Mouse (Mus musculus): ENCODE measurements around the gene Stab1. TPM values are rescaled to one million over a fixed set of nuclear protein-coding genes. Genes with fewer than 3 reads are reported as not detected.

The Stab1 gene
- polyA plus RNA-seq, 1 experiment from 2014 or later = 13.5 TPM

- H3K36me3 ChIP-seq (ENCODE audit: control insufficient read depth, insufficient read depth, low read length) = no peaks in the 10 kb centered on the region
- WGBS = 68% methylated on average over 8 of the region's 8 CpGs
- H3K27ac ChIP-seq (ENCODE audit: low read depth, low read length) = no peak overlapping the region
- no peak overlapping the region for H3K4me3 ChIP-seq (ENCODE audit: low read length)
- no peak overlapping the region for H3K9ac ChIP-seq (ENCODE audit: low read depth, low read length)
- H3K4me1 ChIP-seq (ENCODE audit: control insufficient read depth, insufficient read depth, low read depth, low read length) = peaks cover 5% of the 10 kb centered on the region
- H3K4me2 ChIP-seq (ENCODE audit: low read length) = no peak overlapping the region
- no peaks in the 10 kb centered on the region for H3K27me3 ChIP-seq (replicated peaks; ENCODE audit: control insufficient read depth, insufficient read depth, low read length)
- ATAC-seq = no peak
- no peaks in the 10 kb centered on the region for H3K9me3 ChIP-seq (ENCODE audit: control insufficient read depth, low read length)
These were observed 4.4 kb downstream of the Stab1 start for GRCm38 (mm10) chr14:31164067-31164466.

- H3K9ac ChIP-seq (ENCODE audit: low read depth, low read length) = no peak overlapping the region
- no peaks in the 10 kb centered on the region for H3K27me3 ChIP-seq (replicated peaks; ENCODE audit: control insufficient read depth, insufficient read depth, low read length)
- no peaks in the 10 kb centered on the region for H3K36me3 ChIP-seq (ENCODE audit: control insufficient read depth, insufficient read depth, low read length)
- no peak for ATAC-seq
- WGBS = 59% methylated on average over 10 of the region's 10 CpGs
- H3K4me1 ChIP-seq (ENCODE audit: control insufficient read depth, insufficient read depth, low read depth, low read length) = peaks cover 4% of the 10 kb centered on the region
- no peaks in the 10 kb centered on the region for H3K9me3 ChIP-seq (ENCODE audit: control insufficient read depth, low read length)
- H3K4me2 ChIP-seq (ENCODE audit: low read length) = no peak overlapping the region
- H3K4me3 ChIP-seq (ENCODE audit: low read length) = no peak overlapping the region
- no peak overlapping the region for H3K27ac ChIP-seq (ENCODE audit: low read depth, low read length)
These were observed 6.8 kb downstream of the Stab1 start for GRCm38 (mm10) chr14:31161638-31162037.

DNA sequence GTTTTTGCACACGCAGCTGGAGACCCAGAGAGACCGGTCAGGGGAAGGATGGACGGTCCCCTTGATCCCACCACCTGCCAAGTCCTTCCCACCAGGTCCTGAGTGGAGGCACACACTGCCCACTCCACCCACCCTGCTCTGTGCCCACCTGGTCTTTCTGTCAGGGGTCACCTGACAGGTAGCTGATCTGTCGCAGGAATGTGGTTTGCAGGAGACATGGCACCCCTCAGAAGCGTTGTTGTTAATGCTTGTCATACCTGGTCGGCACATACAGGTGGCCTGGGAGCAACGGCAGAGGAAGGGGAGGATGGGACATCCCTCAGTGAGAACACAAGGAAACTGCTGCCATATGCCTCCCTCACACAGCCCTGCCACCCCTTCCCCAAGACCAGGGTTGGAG, 7.2 kb downstream of the Stab1 start:
- Histone ChIP-seq H3K4me3 (ENCODE audit: low read length) (no peak overlapping the region), H3K27me3 (replicated peaks; ENCODE audit: control insufficient read depth, insufficient read depth, low read length) (no peaks in the 10 kb centered on the region), H3K9ac (ENCODE audit: low read depth, low read length) (no peak overlapping the region), H3K36me3 (ENCODE audit: control insufficient read depth, insufficient read depth, low read length) (no peaks in the 10 kb centered on the region), H3K4me2 (ENCODE audit: low read length) (no peak overlapping the region), H3K4me1 (ENCODE audit: control insufficient read depth, insufficient read depth, low read depth, low read length) (no peaks in the 10 kb centered on the region), H3K9me3 (ENCODE audit: control insufficient read depth, low read length) (no peaks in the 10 kb centered on the region), H3K27ac (ENCODE audit: low read depth, low read length) (no peak overlapping the region)
- ATAC-seq = no peak
- 88% methylated on average over 7 of the region's 7 CpGs for WGBS

DNA sequence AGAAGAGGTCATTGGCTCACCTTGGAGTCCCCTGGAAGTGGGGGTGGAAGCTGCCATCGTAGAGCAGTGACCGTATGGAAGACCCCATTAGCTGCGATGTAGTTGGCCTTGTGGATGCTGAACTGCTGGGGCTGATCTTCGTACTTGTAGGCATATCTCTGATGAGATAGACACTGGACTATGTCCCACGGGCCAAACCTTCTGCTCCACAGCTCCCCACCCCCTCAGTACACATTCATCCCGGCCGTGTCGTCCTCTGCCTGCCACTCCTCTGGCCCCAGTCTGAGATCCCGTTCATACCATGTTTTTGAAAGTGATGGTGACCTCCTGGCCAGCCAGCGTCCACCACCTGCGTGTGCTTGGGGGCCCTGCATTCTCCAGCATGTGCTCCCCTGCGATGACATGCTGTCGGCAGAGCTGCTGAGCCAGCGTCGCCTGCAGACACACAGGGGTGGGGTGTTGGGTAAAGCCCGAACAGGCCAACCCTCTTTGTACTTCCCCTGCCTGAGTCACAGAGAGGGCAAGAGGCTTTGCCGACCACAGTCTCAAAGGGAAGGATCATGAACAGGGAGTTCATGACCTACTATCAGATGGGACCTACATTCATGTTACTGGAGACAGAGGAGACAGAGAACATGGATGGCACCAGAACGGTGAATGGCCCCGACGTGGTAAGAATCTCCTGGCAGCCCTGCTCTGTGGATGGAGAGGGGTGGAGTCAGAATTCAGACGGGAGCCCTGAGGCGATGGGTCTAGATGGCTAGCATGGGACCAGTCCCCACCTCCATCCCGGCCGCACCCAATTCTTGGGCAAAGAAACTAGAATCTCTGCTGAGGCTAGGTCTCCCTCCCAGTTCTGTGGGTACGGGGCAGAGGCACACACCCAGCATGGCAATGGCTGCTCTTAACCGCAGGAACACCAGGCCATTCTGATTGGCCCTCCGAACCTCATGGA, 8.0 kb downstream of the Stab1 start:
- Histone ChIP-seq H3K9ac (ENCODE audit: low read depth, low read length) (no peak overlapping the region), H3K36me3 (ENCODE audit: control insufficient read depth, insufficient read depth, low read length) (no peaks in the 10 kb centered on the region), H3K4me3 (ENCODE audit: low read length) (no peak overlapping the region), H3K27me3 (replicated peaks; ENCODE audit: control insufficient read depth, insufficient read depth, low read length) (no peaks in the 10 kb centered on the region), H3K4me2 (ENCODE audit: low read length) (no peak overlapping the region), H3K9me3 (ENCODE audit: control insufficient read depth, low read length) (no peaks in the 10 kb centered on the region), H3K27ac (ENCODE audit: low read depth, low read length) (no peak overlapping the region), H3K4me1 (ENCODE audit: control insufficient read depth, insufficient read depth, low read depth, low read length) (no peaks in the 10 kb centered on the region)
- 79% methylated on average over 27 of the region's 27 CpGs for WGBS
- ATAC-seq = no peak

GRCm38 (mm10) chr14:31145694-31146093, 22.7 kb downstream of the Stab1 start:
- no peaks in the 10 kb centered on the region for H3K4me1 ChIP-seq (ENCODE audit: control insufficient read depth, insufficient read depth, low read depth, low read length)
- no peaks in the 10 kb centered on the region for H3K9me3 ChIP-seq (ENCODE audit: control insufficient read depth, low read length)
- 91% methylated on average over 11 of the region's 11 CpGs for WGBS
- no peak overlapping the region for H3K4me3 ChIP-seq (ENCODE audit: low read length)
- no peaks in the 10 kb centered on the region for H3K27me3 ChIP-seq (replicated peaks; ENCODE audit: control insufficient read depth, insufficient read depth, low read length)
- H3K4me2 ChIP-seq (ENCODE audit: low read length) = no peak overlapping the region
- no peak for ATAC-seq
- H3K9ac ChIP-seq (ENCODE audit: low read depth, low read length) = no peak overlapping the region
- no peaks in the 10 kb centered on the region for H3K36me3 ChIP-seq (ENCODE audit: control insufficient read depth, insufficient read depth, low read length)
- no peak overlapping the region for H3K27ac ChIP-seq (ENCODE audit: low read depth, low read length)

DNA sequence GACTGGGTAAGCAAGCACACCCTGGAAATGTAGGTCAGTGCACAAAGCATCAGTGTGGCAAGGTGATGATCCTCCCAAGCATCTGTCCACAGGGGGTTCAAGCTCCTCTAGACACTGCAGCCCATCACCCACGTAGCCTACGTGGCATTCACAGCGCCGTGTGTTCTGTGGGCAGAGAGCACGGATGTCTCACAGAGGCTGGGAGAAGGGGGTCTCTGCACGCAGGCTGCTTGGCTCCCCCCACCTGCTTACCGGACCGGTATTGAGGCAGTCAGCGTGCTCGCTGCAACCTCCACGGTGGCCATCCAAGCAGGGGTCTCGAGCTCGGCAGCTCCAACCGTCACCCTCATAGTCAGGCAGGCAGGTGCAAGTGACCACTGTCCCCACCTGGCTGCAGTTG, 27.4 kb downstream of the Stab1 start:
- Histone ChIP-seq H3K27me3 (replicated peaks; ENCODE audit: control insufficient read depth, insufficient read depth, low read length) (no peaks in the 10 kb centered on the region), H3K9me3 (ENCODE audit: control insufficient read depth, low read length) (no peaks in the 10 kb centered on the region), H3K4me2 (ENCODE audit: low read length) (no peak overlapping the region), H3K36me3 (ENCODE audit: control insufficient read depth, insufficient read depth, low read length) (peaks cover 10% of the 10 kb centered on the region), H3K4me3 (ENCODE audit: low read length) (no peak overlapping the region), H3K27ac (ENCODE audit: low read depth, low read length) (no peak overlapping the region), H3K4me1 (ENCODE audit: control insufficient read depth, insufficient read depth, low read depth, low read length) (no peaks in the 10 kb centered on the region), H3K9ac (ENCODE audit: low read depth, low read length) (no peak overlapping the region)
- no peak for ATAC-seq
- WGBS = 92% methylated on average over 14 of the region's 14 CpGs

- Histone ChIP-seq H3K27me3 (replicated peaks; ENCODE audit: control insufficient read depth, insufficient read depth, low read length) (no peaks in the 10 kb centered on the region), H3K9ac (ENCODE audit: low read depth, low read length) (no peak overlapping the region), H3K27ac (ENCODE audit: low read depth, low read length) (no peak overlapping the region), H3K4me2 (ENCODE audit: low read length) (no peak overlapping the region), H3K36me3 (ENCODE audit: control insufficient read depth, insufficient read depth, low read length) (peaks cover 10% of the 10 kb centered on the region), H3K4me3 (ENCODE audit: low read length) (no peak overlapping the region), H3K9me3 (ENCODE audit: control insufficient read depth, low read length) (no peaks in the 10 kb centered on the region), H3K4me1 (ENCODE audit: control insufficient read depth, insufficient read depth, low read depth, low read length) (no peaks in the 10 kb centered on the region)
- WGBS = 91% methylated on average over 15 of the region's 15 CpGs
- no peak for ATAC-seq
These were observed 28.3 kb downstream of the Stab1 start for GRCm38 (mm10) chr14:31140141-31140540.

DNA sequence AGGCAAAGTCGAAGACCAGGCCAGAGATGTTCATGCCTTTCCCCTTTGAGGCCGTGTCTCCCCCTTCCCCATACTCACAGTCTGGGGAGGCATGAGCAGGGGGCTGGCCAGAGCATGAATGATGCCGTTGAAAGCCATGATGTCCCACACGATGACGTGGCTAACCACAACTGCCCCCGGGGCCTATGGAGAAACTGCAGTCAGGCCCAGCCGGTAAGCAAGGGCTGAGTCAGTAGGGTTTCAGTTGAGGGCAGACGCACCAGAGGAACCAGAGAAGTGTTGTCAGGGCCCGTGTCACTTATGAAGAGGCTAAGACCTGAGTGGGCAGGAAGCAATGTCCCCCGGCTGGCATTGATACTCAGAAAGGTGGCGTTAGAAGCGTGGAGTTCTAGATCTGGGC, 28.8 kb downstream of the Stab1 start:
- Histone ChIP-seq H3K27me3 (replicated peaks; ENCODE audit: control insufficient read depth, insufficient read depth, low read length) (no peaks in the 10 kb centered on the region), H3K4me3 (ENCODE audit: low read length) (no peak overlapping the region), H3K9ac (ENCODE audit: low read depth, low read length) (no peak overlapping the region), H3K9me3 (ENCODE audit: control insufficient read depth, low read length) (no peaks in the 10 kb centered on the region), H3K4me1 (ENCODE audit: control insufficient read depth, insufficient read depth, low read depth, low read length) (no peaks in the 10 kb centered on the region), H3K36me3 (ENCODE audit: control insufficient read depth, insufficient read depth, low read length) (peaks cover 10% of the 10 kb centered on the region), H3K4me2 (ENCODE audit: low read length) (no peak overlapping the region), H3K27ac (ENCODE audit: low read depth, low read length) (no peak overlapping the region)
- 93% methylated on average over 12 of the region's 12 CpGs for WGBS
- no peak for ATAC-seq

DNA sequence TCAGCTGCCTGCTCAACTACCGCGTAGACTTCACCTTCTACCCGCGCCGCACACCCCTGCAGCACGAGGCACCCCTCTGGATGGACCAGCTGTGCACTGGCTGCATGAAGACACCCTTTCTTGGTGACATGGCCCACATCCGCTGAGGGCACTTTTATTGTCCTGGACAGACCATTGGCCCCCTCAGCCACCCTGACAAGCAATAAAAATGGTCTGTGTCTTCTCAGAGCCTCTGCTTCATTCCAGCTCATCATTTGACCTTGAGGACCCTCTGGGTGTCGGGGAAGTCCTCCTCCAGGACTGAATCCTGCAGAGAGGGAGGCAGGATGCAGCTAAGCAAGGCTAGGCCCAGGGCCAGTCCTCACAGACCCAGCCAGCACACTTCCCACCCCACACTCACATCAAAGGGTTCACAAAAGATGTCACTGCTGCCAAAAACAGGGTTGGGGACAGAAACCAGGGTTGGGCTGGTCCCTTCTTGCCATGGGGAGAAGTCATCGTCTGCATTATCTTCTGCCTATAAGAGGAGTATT, 29.5 kb downstream of the Stab1 start:
- no peak overlapping the region for H3K4me2 ChIP-seq (ENCODE audit: low read length)
- H3K36me3 ChIP-seq (ENCODE audit: control insufficient read depth, insufficient read depth, low read length) = peaks cover 10% of the 10 kb centered on the region
- H3K4me3 ChIP-seq (ENCODE audit: low read length) = no peak overlapping the region
- WGBS = 91% methylated on average over 9 of the region's 9 CpGs
- H3K9me3 ChIP-seq (ENCODE audit: control insufficient read depth, low read length) = no peaks in the 10 kb centered on the region
- no peak overlapping the region for H3K9ac ChIP-seq (ENCODE audit: low read depth, low read length)
- H3K4me1 ChIP-seq (ENCODE audit: control insufficient read depth, insufficient read depth, low read depth, low read length) = peaks cover 1% of the 10 kb centered on the region; the same call in 1 of the 2 replicates
- no peak overlapping the region for H3K27ac ChIP-seq (ENCODE audit: low read depth, low read length)
- ATAC-seq = no peak
- no peaks in the 10 kb centered on the region for H3K27me3 ChIP-seq (replicated peaks; ENCODE audit: control insufficient read depth, insufficient read depth, low read length)
